Mouse (Mus musculus) neural tube, embryonic 11.5 days (tissue): ENCODE results near the gene H2-Eb2. TPM values are rescaled to one million over a fixed set of nuclear protein-coding genes. Genes with fewer than 3 reads are reported as not detected.

ENCODE experiments used
- ATAC-seq: fragments of 200-750 bp; cut with Nextera tagmentation; 2 replicates; pipeline ENCODE4 v1.8.0; 2017; ENCODE audit warnings: moderate number of reproducible peaks, mild to moderate bottlenecking, moderate TSS enrichment, moderate library complexity; ENCODE audit not compliant: insufficient read depth, low FRiP score, low TSS enrichment
- DNase-seq: peaks from one replicate; pipeline ENCODE4 v3.0.0-alpha.2; 2015; ENCODE audit warnings: low spot score
- H3K27ac ChIP-seq: fragments of 300-500 bp; sonication (generic); 2 replicates; pipeline ENCODE4 v1.5.1; 2014; ENCODE audit warnings: low read depth, mild to moderate bottlenecking, low read length
- H3K27me3 ChIP-seq: fragments of 300-500 bp; sonication (generic); 2 replicates; pipeline ENCODE4 v1.6.1; 2014; ENCODE audit warnings: mild to moderate bottlenecking, low read length, mixed read lengths; ENCODE audit not compliant: control insufficient read depth, insufficient read depth
- H3K36me3 ChIP-seq: fragments of 300-500 bp; sonication (generic); 2 replicates; pipeline ENCODE4 v1.6.1; 2014; ENCODE audit warnings: mild to moderate bottlenecking, low read length, moderate library complexity, mixed read lengths; ENCODE audit not compliant: control insufficient read depth, insufficient read depth
- H3K4me1 ChIP-seq: fragments of 300-500 bp; sonication (generic); 2 replicates; pipeline ENCODE4 v1.6.1; 2014; ENCODE audit warnings: low read length, mixed read lengths; ENCODE audit not compliant: control insufficient read depth, insufficient read depth
- H3K4me2 ChIP-seq: fragments of 300-500 bp; sonication (generic); 2 replicates; pipeline ENCODE4 v1.6.1; 2014; ENCODE audit warnings: low read depth, mild to moderate bottlenecking, moderate library complexity
- H3K4me3 ChIP-seq: fragments of 300-500 bp; sonication (generic); 2 replicates; pipeline ENCODE4 v1.5.1; 2014; ENCODE audit warnings: low read depth, low read length
- H3K9ac ChIP-seq: fragments of 300-500 bp; sonication (generic); 2 replicates; pipeline ENCODE4 v1.6.1; 2014; ENCODE audit warnings: mild to moderate bottlenecking, low read length
- H3K9me3 ChIP-seq: fragments of 300-500 bp; sonication (generic); 2 replicates; pipeline ENCODE4 v1.6.1; 2016; ENCODE audit warnings: low read length; ENCODE audit not compliant: control insufficient read depth
- WGBS: fragments of 180-500 bp; shearing (Covaris S2); extraction: QIAGEN DNeasy Blood & Tissue Kit; methylation state at CpG from one replicate; pipeline ENCODE4 v1.1.7; 2014; 5-methylcytosine and 5-hydroxymethylcytosine counted together
- polyA plus RNA-seq: library from polyadenylated mRNA; unstranded; fragments of >200 nt; fragmentation: Nextera tagmentation; extraction: Ambion mirVana; gene quantifications from 2 replicates; pipeline ENCODE4 v1.2.1, GENCODE M21; 2014

Gene H2-Eb2
- polyA plus RNA-seq, 1 experiment from 2014 or later: not detected

GRCm38 (mm10) chr17:34354539-34354938 lies 29.1 kb downstream of the H2-Eb2 start, which contains the start of gene Btnl2:
Gene Btnl2, plus strand, starts transcription at chr17:34354822.
- Histone ChIP-seq H3K9ac (no peak within 1 kb of the TSS), H3K4me2 (no peak within 1 kb of the TSS), H3K9me3 (no peaks in the 10 kb centered on the region), H3K4me3 (no peak within 1 kb of the TSS), H3K27ac (no peak within 1 kb of the TSS), H3K27me3 (no peaks in the 10 kb centered on the region), H3K4me1 (no peaks in the 10 kb centered on the region), H3K36me3 (no peaks in the 10 kb centered on the region)
- ATAC-seq: no peak
- 83% methylated on average over 5 of the region's 5 CpGs for WGBS
- no peak for DNase-seq

GRCm38 (mm10) chr17:34354940-34355339 lies 29.5 kb downstream of the H2-Eb2 start:
- H3K36me3 ChIP-seq: no peaks in the 10 kb centered on the region
- H3K27ac ChIP-seq: no peak overlapping the region
- no peak for ATAC-seq
- WGBS: 86% methylated on average over 1 of the region's 1 CpGs
- H3K4me3 ChIP-seq: no peak overlapping the region
- no peak overlapping the region for H3K4me2 ChIP-seq
- no peak overlapping the region for H3K9ac ChIP-seq
- no peaks in the 10 kb centered on the region for H3K4me1 ChIP-seq
- no peak for DNase-seq
- no peaks in the 10 kb centered on the region for H3K27me3 ChIP-seq
- H3K9me3 ChIP-seq: no peaks in the 10 kb centered on the region

- WGBS: 86% methylated on average over 15 of the region's 15 CpGs
- no peaks in the 10 kb centered on the region for H3K4me1 ChIP-seq
- H3K27ac ChIP-seq: no peak overlapping the region
- DNase-seq (no peak), ATAC-seq (no peak)
- no peak overlapping the region for H3K4me2 ChIP-seq
- H3K4me3 ChIP-seq: no peak overlapping the region
- no peak overlapping the region for H3K9ac ChIP-seq
- no peaks in the 10 kb centered on the region for H3K9me3 ChIP-seq
- no peaks in the 10 kb centered on the region for H3K27me3 ChIP-seq
- H3K36me3 ChIP-seq: no peaks in the 10 kb centered on the region
These were observed 37.6 kb downstream of the H2-Eb2 start for GRCm38 (mm10) chr17:34362954-34363546.

- Histone ChIP-seq H3K36me3 (no peaks in the 10 kb centered on the region), H3K9me3 (no peaks in the 10 kb centered on the region), H3K4me3 (no peak overlapping the region), H3K4me2 (no peak overlapping the region), H3K27ac (no peak overlapping the region), H3K27me3 (no peaks in the 10 kb centered on the region), H3K4me1 (no peaks in the 10 kb centered on the region), H3K9ac (no peak overlapping the region)
- ATAC-seq (no peak), DNase-seq (no peak)
- 91% methylated on average over 3 of the region's 3 CpGs for WGBS
These were observed 38.3 kb downstream of the H2-Eb2 start for GRCm38 (mm10) chr17:34363676-34364310.

- Histone ChIP-seq H3K36me3 (no peaks in the 10 kb centered on the region), H3K9ac (no peak overlapping the region), H3K4me3 (no peak overlapping the region), H3K4me2 (no peak overlapping the region), H3K27me3 (no peaks in the 10 kb centered on the region), H3K27ac (no peak overlapping the region), H3K9me3 (no peaks in the 10 kb centered on the region), H3K4me1 (no peaks in the 10 kb centered on the region)
- DNase-seq: no peak
- 78% methylated on average over 10 of the region's 10 CpGs for WGBS
- ATAC-seq: no peak
These were observed 39.6 kb downstream of the H2-Eb2 start for GRCm38 (mm10) chr17:34365031-34365430.

- no peak overlapping the region for H3K9ac ChIP-seq
- H3K36me3 ChIP-seq: no peaks in the 10 kb centered on the region
- no peak overlapping the region for H3K27ac ChIP-seq
- H3K4me2 ChIP-seq: no peak overlapping the region
- no peak overlapping the region for H3K4me3 ChIP-seq
- WGBS: 81% methylated on average over 4 of the region's 4 CpGs
- no peaks in the 10 kb centered on the region for H3K4me1 ChIP-seq
- no peaks in the 10 kb centered on the region for H3K27me3 ChIP-seq
- ATAC-seq: no peak
- no peaks in the 10 kb centered on the region for H3K9me3 ChIP-seq
- DNase-seq: no peak
These were observed 45.1 kb downstream of the H2-Eb2 start for GRCm38 (mm10) chr17:34370563-34370962.

GRCm38 (mm10) chr17:34373055-34373709 lies 47.7 kb downstream of the H2-Eb2 start:
- Histone ChIP-seq H3K27me3 (no peaks in the 10 kb centered on the region), H3K9ac (no peak overlapping the region), H3K36me3 (no peaks in the 10 kb centered on the region), H3K4me3 (no peak overlapping the region), H3K27ac (no peak overlapping the region), H3K4me1 (no peaks in the 10 kb centered on the region), H3K9me3 (no peaks in the 10 kb centered on the region), H3K4me2 (no peak overlapping the region)
- ATAC-seq: no peak
- WGBS: 85% methylated on average over 6 of the region's 6 CpGs
- DNase-seq: no peak

- Histone ChIP-seq H3K4me1 (no peaks in the 10 kb centered on the region), H3K9ac (no peak within 1 kb of the TSS), H3K27ac (no peak within 1 kb of the TSS), H3K4me2 (no peak within 1 kb of the TSS), H3K4me3 (no peak within 1 kb of the TSS), H3K36me3 (no peaks in the 10 kb centered on the region), H3K27me3 (no peaks in the 10 kb centered on the region), H3K9me3 (no peaks in the 10 kb centered on the region)
- ATAC-seq: no peak
- no peak for DNase-seq
- 82% methylated on average over 2 of the region's 2 CpGs for WGBS
These were observed 51.4 kb downstream of the H2-Eb2 start, which contains the start of gene Btnl1 for GRCm38 (mm10) chr17:34376847-34377246. Gene Btnl1, plus strand, starts transcription at chr17:34377132.
